Mouse (Mus musculus): ENCODE data around the gene 5330417C22Rik. TPM values are rescaled to one million over a fixed set of nuclear protein-coding genes. Genes with fewer than 3 reads are reported as not detected.

The 5330417C22Rik gene
- polyA plus RNA-seq, 1 experiment from 2014 or later = 3.5 TPM

- Histone ChIP-seq H3K4me1 (replicated peaks; ENCODE audit: control insufficient read depth, insufficient read depth, low read length) (peaks cover 28% of the 10 kb centered on the region), H3K27ac (ENCODE audit: low read depth, low read length) (no peak overlapping the region), H3K9me3 (ENCODE audit: control insufficient read depth, low read length) (peaks cover 4% of the 10 kb centered on the region; the same call in 1 of the 2 replicates), H3K4me3 (ENCODE audit: low read depth, low read length) (no peak overlapping the region), H3K36me3 (ENCODE audit: control insufficient read depth, insufficient read depth, low read length) (peaks cover 15% of the 10 kb centered on the region), H3K9ac (ENCODE audit: low read depth, low read length) (0 out of 2 replicates have a peak overlapping the region, but pooled peaks have one; percentile 15), H3K27me3 (ENCODE audit: control insufficient read depth, insufficient read depth, low read length) (no peaks in the 10 kb centered on the region), H3K4me2 (replicated peaks; ENCODE audit: low read depth, low read length) (0 out of 2 replicates have a peak overlapping the region, but pooled peaks have one; percentile 7)
- no peak for ATAC-seq (ENCODE audit: low FRiP score)
- 87% methylated on average over 8 of the region's 8 CpGs for WGBS
- no peak for DNase-seq (ENCODE audit: low spot score)
Measured at GRCm38 (mm10) chr3:108408517-108409008, 127.8 kb downstream of the 5330417C22Rik start.

- Histone ChIP-seq H3K36me3 (ENCODE audit: control insufficient read depth, insufficient read depth, low read length) (peaks cover 8% of the 10 kb centered on the region; the same call in 1 of the 2 replicates), H3K27me3 (ENCODE audit: control insufficient read depth, insufficient read depth, low read length) (no peaks in the 10 kb centered on the region), H3K4me2 (replicated peaks; ENCODE audit: low read depth, low read length) (0 out of 2 replicates have a peak overlapping the region, but pooled peaks have one; percentile 3), H3K4me1 (replicated peaks; ENCODE audit: control insufficient read depth, insufficient read depth, low read length) (peaks cover 25% of the 10 kb centered on the region), H3K9ac (ENCODE audit: low read depth, low read length) (0 out of 2 replicates have a peak overlapping the region, but pooled peaks have one; percentile 4), H3K4me3 (ENCODE audit: low read depth, low read length) (no peak overlapping the region), H3K27ac (ENCODE audit: low read depth, low read length) (peak overlapping the region; percentile 85), H3K9me3 (ENCODE audit: control insufficient read depth, low read length) (no peaks in the 10 kb centered on the region)
- ATAC-seq (ENCODE audit: low FRiP score) = no peak
- DNase-seq (ENCODE audit: low spot score) = no peak
- 73% methylated on average over 24 of the region's 24 CpGs for WGBS
Measured at GRCm38 (mm10) chr3:108406306-108406885, 129.9 kb downstream of the 5330417C22Rik start.

Other genes starting within 250 kb of the 5330417C22Rik start
- not detected in 2 replicates for gene Mybphl, start 171.6 kb downstream of the 5330417C22Rik start, polyA plus RNA-seq (2014; fragmentation: Nextera tagmentation; extraction: Ambion mirVana)
- gene Psrc1, start 152.7 kb downstream of the 5330417C22Rik start, polyA plus RNA-seq (2014; fragmentation: Nextera tagmentation; extraction: Ambion mirVana) = 48.7 and 53.5 TPM in 2 replicates
- 76.7 and 101 TPM in 2 replicates for gene Celsr2, start 121.0 kb downstream of the 5330417C22Rik start, polyA plus RNA-seq (2014; fragmentation: Nextera tagmentation; extraction: Ambion mirVana)
- gene Sars, start 91.3 kb downstream of the 5330417C22Rik start, polyA plus RNA-seq (2014; fragmentation: Nextera tagmentation; extraction: Ambion mirVana) = 181 and 206 TPM in 2 replicates
- 0.68 and 1.6 TPM in 2 replicates for gene 1700013F07Rik, start 2.4 kb downstream of the 5330417C22Rik start, polyA plus RNA-seq (2014; fragmentation: Nextera tagmentation; extraction: Ambion mirVana)
- 54.0 and 57.4 TPM in 2 replicates for gene Tmem167b, start 25.9 kb upstream of the 5330417C22Rik start, polyA plus RNA-seq (2014; fragmentation: Nextera tagmentation; extraction: Ambion mirVana)
- 84.8 and 88.2 TPM in 2 replicates for gene Taf13, start 35.2 kb upstream of the 5330417C22Rik start, polyA plus RNA-seq (2014; fragmentation: Nextera tagmentation; extraction: Ambion mirVana)
- 50.4 and 55.2 TPM in 2 replicates for gene Wdr47, start 54.7 kb upstream of the 5330417C22Rik start, polyA plus RNA-seq (2014; fragmentation: Nextera tagmentation; extraction: Ambion mirVana)
- gene Clcc1, start 117.4 kb upstream of the 5330417C22Rik start, polyA plus RNA-seq (2014; fragmentation: Nextera tagmentation; extraction: Ambion mirVana) = 64.5 and 66.7 TPM in 2 replicates
- 95.3 and 104 TPM in 2 replicates for gene Gpsm2, start 185.8 kb upstream of the 5330417C22Rik start, polyA plus RNA-seq (2014; fragmentation: Nextera tagmentation; extraction: Ambion mirVana)
- 0.11 TPM in 1 of 2 replicates, not detected in the other for gene Aknad1, start 203.1 kb upstream of the 5330417C22Rik start, polyA plus RNA-seq (2014; fragmentation: Nextera tagmentation; extraction: Ambion mirVana)

Measured in hindbrain, embryonic 11.5 days (tissue).